ENCODE assay signal across 8 mouse cellular contexts in the genomic region with DNA sequence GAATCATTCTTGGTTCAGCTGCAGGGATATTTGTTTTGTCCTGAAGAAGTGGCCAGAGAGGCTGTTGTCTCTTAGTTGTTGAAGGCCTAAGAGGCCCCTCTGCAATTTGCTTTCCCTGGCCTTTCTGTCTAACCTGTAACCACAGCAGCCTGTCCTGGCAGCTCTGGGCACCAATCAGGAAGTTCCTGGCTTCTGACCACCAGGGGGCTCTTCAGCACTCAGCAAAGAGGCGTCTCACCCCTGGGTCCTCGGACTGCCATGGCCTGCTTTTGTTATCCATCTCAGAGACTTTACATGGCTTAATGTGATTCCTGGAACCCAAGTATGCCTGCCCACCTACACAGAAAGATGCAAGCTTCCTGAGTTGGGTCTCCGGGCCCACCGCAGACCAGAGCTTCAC. TPM values are rescaled to one million over a fixed set of nuclear protein-coding genes. Genes with fewer than 3 reads are reported as not detected.
DNase-seq lines count a peak whose midpoint lies in the region; ATAC-seq and TF ChIP-seq lines count a peak whose summit lies in the region.

No protein-coding gene starts in this region.

- H3K36me3 ChIP-seq in heart, postnatal 0 days (replicated peaks; ENCODE audit: control insufficient read depth, insufficient read depth, low read length): no peaks in the 10 kb centered on the region
- H3K36me3 ChIP-seq in ES-E14 (ENCODE audit: control insufficient read depth, insufficient read depth, low read length, poor library complexity, severe bottlenecking): peaks cover 3% of the 10 kb centered on the region; the same call in 1 of the 2 replicates
- H3K36me3 ChIP-seq in limb, embryonic 14.5 days (ENCODE audit: control insufficient read depth, insufficient read depth, low read length): no peaks in the 10 kb centered on the region

- 29% methylated on average over 4 of the region's 4 CpGs for WGBS in heart, postnatal 0 days
- WGBS in limb, embryonic 14.5 days: 39% methylated on average over 4 of the region's 4 CpGs

- no peak overlapping the region for H3K4me2 ChIP-seq in heart, postnatal 0 days (ENCODE audit: low read depth, low read length)
- H3K4me2 ChIP-seq in limb, embryonic 14.5 days (replicated peaks; ENCODE audit: low read depth, low read length, severe bottlenecking): no peak overlapping the region

- peak; percentile 25 for DNase-seq in heart, postnatal 0 days (ENCODE audit: low spot score)
- DNase-seq in heart, postnatal 25 days (ENCODE audit: low spot score): no peak
- DNase-seq in 3T3-L1 (ENCODE audit: low read depth, low spot score): peak; percentile 84
- peak; percentile 72 for DNase-seq in ES-E14 (ENCODE audit: low read depth, low spot score)
- DNase-seq in embryo, embryonic 10 days (ENCODE audit: low spot score): peak; percentile 76
- DNase-seq in limb, embryonic 14.5 days (ENCODE audit: low spot score): peak; percentile 45
- DNase-seq in spleen, adult 12 weeks (ENCODE audit: low spot score): peak; percentile 21
- DNase-seq in testis, postnatal 10 days (ENCODE audit: low spot score): no peak

- TF ChIP-seq POLR2A in limb, embryonic 14.5 days (IDR thresholded peaks at IDR 0.05; ENCODE audit: borderline replicate concordance, extremely low read depth, insufficient read depth, insufficient read length): no peak

- H3K4me1 ChIP-seq in heart, postnatal 0 days (ENCODE audit: control insufficient read depth, insufficient read depth): no peaks in the 10 kb centered on the region
- peaks cover 2 to 9% of the 10 kb centered on the region in 2 experiments; a peak in 1 of 4 replicates for H3K4me1 ChIP-seq in ES-E14 (ENCODE audit: control insufficient read depth in 2 of 2, insufficient read depth in 2 of 2, low read length in 2 of 2, poor library complexity in 1 of 2)
- no peaks in the 10 kb centered on the region for H3K4me1 ChIP-seq in limb, embryonic 14.5 days (ENCODE audit: control insufficient read depth, insufficient read depth, low read length)

- H3K27ac ChIP-seq in heart, postnatal 0 days (ENCODE audit: low read depth): no peak overlapping the region
- H3K27ac ChIP-seq in ES-E14 (ENCODE audit: insufficient read depth, low read depth, low read length, poor library complexity, severe bottlenecking): no peak overlapping the region
- no peak overlapping the region for H3K27ac ChIP-seq in limb, embryonic 14.5 days (replicated peaks; ENCODE audit: low read depth, low read length)

- intact Hi-C loops in heart, postnatal 25 days (cut with DNase I): no loop called here

- ATAC-seq in heart, postnatal 0 days (ENCODE audit: insufficient read depth, low read depth): no peak
- ATAC-seq in limb, embryonic 14.5 days (ENCODE audit: low FRiP score, low read depth): no peak

- H3K4me3 ChIP-seq in heart, postnatal 0 days (ENCODE audit: low read depth, low read length): no peak overlapping the region
- H3K4me3 ChIP-seq in ES-E14 (ENCODE audit: insufficient read depth in 1 of 2, low read depth in 1 of 2, low read length in 2 of 2, poor library complexity in 1 of 2, severe bottlenecking in 1 of 2): no peak overlapping the region
- H3K4me3 ChIP-seq in limb, embryonic 14.5 days (replicated peaks; ENCODE audit: low read length): no peak overlapping the region

- in situ Hi-C loops in ES-E14 (cut with MboI; ENCODE audit: low sequenced_read_pairs in 2 of 2, unreplicated experiment in 2 of 2): loop anchor here (5.0 to 10.0 kb wide), 3 partner anchors 201 to 274 kb away; a partner anchor contains a TSS

- no peaks in the 10 kb centered on the region for H3K27me3 ChIP-seq in heart, postnatal 0 days (ENCODE audit: control insufficient read depth, insufficient read depth, low read length)
- H3K27me3 ChIP-seq in limb, embryonic 14.5 days (ENCODE audit: control insufficient read depth, insufficient read depth, low read length): no peaks in the 10 kb centered on the region

- peak; percentile 68 for TF ChIP-seq CTCF in heart, postnatal 0 days (IDR thresholded peaks at IDR 0.05; ENCODE audit: low read depth)

- H3K9ac ChIP-seq in heart, postnatal 0 days (replicated peaks; ENCODE audit: low read depth, low read length): no peak overlapping the region
- no peak overlapping the region for H3K9ac ChIP-seq in ES-E14 (ENCODE audit: insufficient read depth, low read depth, low read length, poor library complexity, severe bottlenecking)
- no peak overlapping the region for H3K9ac ChIP-seq in limb, embryonic 14.5 days (ENCODE audit: low read depth, low read length, severe bottlenecking)

- TF ChIP-seq EP300 in heart, postnatal 0 days (IDR thresholded peaks at IDR 0.05; ENCODE audit: low read depth): no peak

- H3K9me3 ChIP-seq in heart, postnatal 0 days (replicated peaks; ENCODE audit: control insufficient read depth, low read length): no peaks in the 10 kb centered on the region
- H3K9me3 ChIP-seq in ES-E14 (ENCODE audit: control insufficient read depth, insufficient read depth, low read depth, low read length): no peaks in the 10 kb centered on the region
- no peaks in the 10 kb centered on the region for H3K9me3 ChIP-seq in limb, embryonic 14.5 days (ENCODE audit: control insufficient read depth, low read length)

TF ChIP-seq in ES-E14, 5 proteins besides CTCF, POLR2A, EP300 and RAD21:
- no peak for TF ChIP-seq HCFC1 (IDR thresholded peaks at IDR 0.05; ENCODE audit: borderline replicate concordance, insufficient read depth, low read length)
- no peak for TF ChIP-seq CHD2 (IDR thresholded peaks at IDR 0.05; ENCODE audit: low read depth, low read length)
- 0 out of 2 replicates have a peak, but pooled peaks have one; percentile 39 for TF ChIP-seq ZC3H11A (IDR thresholded peaks at IDR 0.05; ENCODE audit: borderline replicate concordance, low read depth, low read length)
- TF ChIP-seq ZNF384 (IDR thresholded peaks at IDR 0.05; ENCODE audit: low read depth, low read length): no peak
- no peak for TF ChIP-seq MAFK (IDR thresholded peaks at IDR 0.05; ENCODE audit: insufficient read depth, low read depth, low read length)

RNA-seq across cellular contexts. Expression of a gene that starts 35.4 kb away (rescaled TPM):
- total RNA-seq in heart, postnatal 0 days (2014; rRNA removed; ENCODE audit: low replicate concordance): 55.8 and 83.9 TPM in 2 replicates
- 35.2 and 37.4 TPM in 2 replicates for polyA plus RNA-seq in heart, postnatal 0 days (2015; fragmentation: Nextera tagmentation; extraction: Ambion mirVana)
- 10 to 100 TPM; 60.9 to 64.9 TPM for total RNA-seq in heart, postnatal 25 days (2021)
- 63.7 and 72.2 TPM in 2 replicates for total RNA-seq in ES-E14 (2012; rRNA removed)
- polyA plus RNA-seq in limb, embryonic 14.5 days (2012; rRNA removed): 79.0 and 81.0 TPM in 2 replicates
- polyA plus RNA-seq in limb, embryonic 14.5 days (2014; fragmentation: Nextera tagmentation; extraction: Ambion mirVana): 33.2 and 34.8 TPM in 2 replicates

RNA-seq across cellular contexts. Expression of a gene that starts 41.0 kb away (rescaled TPM):
- not detected in 2 replicates for total RNA-seq in heart, postnatal 0 days (2014; rRNA removed; ENCODE audit: low replicate concordance)
- 0.71 and 0.78 TPM in 2 replicates for polyA plus RNA-seq in heart, postnatal 0 days (2015; fragmentation: Nextera tagmentation; extraction: Ambion mirVana)
- total RNA-seq in heart, postnatal 25 days (2021): 1 to 10 TPM; 7.4 to 9.4 TPM
- 0.76 and 0.85 TPM in 2 replicates for total RNA-seq in ES-E14 (2012; rRNA removed)
- polyA plus RNA-seq in limb, embryonic 14.5 days (2012; rRNA removed): 0.83 and 1.7 TPM in 2 replicates
- 0.74 and 2.6 TPM in 2 replicates for polyA plus RNA-seq in limb, embryonic 14.5 days (2014; fragmentation: Nextera tagmentation; extraction: Ambion mirVana)

Comparison
In these comparisons a context has a peak if more than half of its experiments do, and no peak if none do; other contexts are left out.
1. DNase-seq: peak in heart, postnatal 0 days (single experiment), 3T3-L1 (single experiment), ES-E14 (single experiment), embryo, embryonic 10 days (single experiment), limb, embryonic 14.5 days (single experiment) and spleen, adult 12 weeks (single experiment); none in heart, postnatal 25 days (single experiment) and testis, postnatal 10 days (single experiment).